8 mouse cellular contexts compared by ENCODE assay signal in genomic region chr19:34500763-34501162, GRCm38 (mm10). TPM values are rescaled to one million over a fixed set of nuclear protein-coding genes. Genes with fewer than 3 reads are reported as not detected.
DNase-seq lines count a peak whose midpoint lies in the region; ATAC-seq and TF ChIP-seq lines count a peak whose summit lies in the region.

No protein-coding gene starts in this region.

- no peak overlapping the region for H3K9ac ChIP-seq in midbrain, postnatal 0 days (replicated peaks; ENCODE audit: low read length, poor library complexity, severe bottlenecking)
- H3K9ac ChIP-seq in stomach, embryonic 14.5 days (replicated peaks; ENCODE audit: low read depth, low read length): no peak overlapping the region

- no peaks in the 10 kb centered on the region for H3K27me3 ChIP-seq in midbrain, postnatal 0 days (ENCODE audit: insufficient read depth, low read length)
- H3K27me3 ChIP-seq in stomach, embryonic 14.5 days (ENCODE audit: control insufficient read depth, insufficient read depth, low read length): no peaks in the 10 kb centered on the region

- 53% methylated on average over 4 of the region's 4 CpGs for WGBS in midbrain, postnatal 0 days
- 46% methylated on average over 4 of the region's 4 CpGs for WGBS in stomach, embryonic 14.5 days

- H3K4me3 ChIP-seq in midbrain, postnatal 0 days (ENCODE audit: low read depth, low read length): no peak overlapping the region
- H3K4me3 ChIP-seq in stomach, embryonic 14.5 days (ENCODE audit: low read depth, low read length): no peak overlapping the region

- intact Hi-C loops in left cerebral cortex, postnatal 4 days (cut with DNase I): no loop called here

- DNase-seq in urinary bladder, adult 18-20 months (ENCODE audit: low spot score in 2 of 2): peak; percentile 27 to 72
- no peak for DNase-seq in urinary bladder, postnatal 10 days (ENCODE audit: low spot score)
- peak; percentile 56 for DNase-seq in cerebellum, adult 9-10 months
- DNase-seq in gastrocnemius, adult 18-20 months (ENCODE audit: low spot score): peak; percentile 75
- peak; percentile 73 for DNase-seq in kidney, adult 11 months
- DNase-seq in left cerebral cortex, postnatal 4 days: peak; percentile 45
- DNase-seq in midbrain, postnatal 0 days (ENCODE audit: low spot score): peak; percentile 33

- H3K9me3 ChIP-seq in midbrain, postnatal 0 days (ENCODE audit: low read length): no peaks in the 10 kb centered on the region
- no peaks in the 10 kb centered on the region for H3K9me3 ChIP-seq in stomach, embryonic 14.5 days (ENCODE audit: control insufficient read depth, low read depth, low read length)

- no peak overlapping the region for H3K27ac ChIP-seq in midbrain, postnatal 0 days (ENCODE audit: low read depth, low read length)
- no peak overlapping the region for H3K27ac ChIP-seq in stomach, embryonic 14.5 days (ENCODE audit: low read length)

- TF ChIP-seq CTCF in midbrain, postnatal 0 days (IDR thresholded peaks at IDR 0.05): peak; percentile 63

- peak; percentile 66; the same call in 1 of the 2 replicates for ATAC-seq in midbrain, postnatal 0 days (ENCODE audit: low FRiP score)
- peak; percentile 63; the same call in 1 of the 2 replicates for ATAC-seq in stomach, embryonic 14.5 days (ENCODE audit: insufficient number of reproducible peaks, insufficient read depth, low FRiP score, low read depth)

- no peaks in the 10 kb centered on the region; the same call in 1 of the 2 replicates for H3K36me3 ChIP-seq in midbrain, postnatal 0 days (ENCODE audit: insufficient read depth, low read length)
- peaks cover 3% of the 10 kb centered on the region; the same call in 1 of the 2 replicates for H3K36me3 ChIP-seq in stomach, embryonic 14.5 days (ENCODE audit: control insufficient read depth, insufficient read depth, low read length)

- H3K4me1 ChIP-seq in midbrain, postnatal 0 days (ENCODE audit: insufficient read depth, low read length): no peaks in the 10 kb centered on the region
- H3K4me1 ChIP-seq in stomach, embryonic 14.5 days (ENCODE audit: control insufficient read depth, insufficient read depth, low read length): no peaks in the 10 kb centered on the region

- no peak overlapping the region for H3K4me2 ChIP-seq in midbrain, postnatal 0 days (ENCODE audit: low read depth, low read length, poor library complexity, severe bottlenecking)
- no peak overlapping the region for H3K4me2 ChIP-seq in stomach, embryonic 14.5 days (replicated peaks; ENCODE audit: low read depth, low read length)

RNA-seq across cellular contexts. Expression of gene Ch25h, which starts 25.8 kb away (rescaled TPM):
- not detected for total RNA-seq in gastrocnemius, adult 18-20 months (2021)
- 1 to 10 TPM in 1 of 2 experiments, under 1 TPM in 1; 0.92 to 1.0 TPM for total RNA-seq in left cerebral cortex, postnatal 4 days (2021)
- total RNA-seq in midbrain, postnatal 0 days (2014; rRNA removed): 0.60 and 0.61 TPM in 2 replicates
- 0.42 and 0.86 TPM in 2 replicates for polyA plus RNA-seq in midbrain, postnatal 0 days (2015; fragmentation: Nextera tagmentation; extraction: Ambion mirVana)
- polyA plus RNA-seq in stomach, embryonic 14.5 days (2014; fragmentation: Nextera tagmentation; extraction: Ambion mirVana): 1.7 and 2.8 TPM in 2 replicates

RNA-seq across cellular contexts. Expression of gene Lipa, which starts 26.5 kb away (rescaled TPM):
- 1 to 10 TPM; 4.6 to 5.3 TPM for total RNA-seq in gastrocnemius, adult 18-20 months (2021)
- total RNA-seq in left cerebral cortex, postnatal 4 days (2021): 10 to 100 TPM; 15.1 to 16.0 TPM
- total RNA-seq in midbrain, postnatal 0 days (2014; rRNA removed): 24.5 and 26.7 TPM in 2 replicates
- 19.0 and 19.3 TPM in 2 replicates for polyA plus RNA-seq in midbrain, postnatal 0 days (2015; fragmentation: Nextera tagmentation; extraction: Ambion mirVana)
- 35.3 and 36.4 TPM in 2 replicates for polyA plus RNA-seq in stomach, embryonic 14.5 days (2014; fragmentation: Nextera tagmentation; extraction: Ambion mirVana)

RNA-seq across cellular contexts. Expression of gene Ifit2, which starts 49.7 kb away (rescaled TPM):
- total RNA-seq in gastrocnemius, adult 18-20 months (2021): under 1 TPM; 0.62 to 0.85 TPM
- 1 to 10 TPM; 6.3 to 7.2 TPM for total RNA-seq in left cerebral cortex, postnatal 4 days (2021)
- 11.1 and 11.5 TPM in 2 replicates for total RNA-seq in midbrain, postnatal 0 days (2014; rRNA removed)
- 8.2 and 9.0 TPM in 2 replicates for polyA plus RNA-seq in midbrain, postnatal 0 days (2015; fragmentation: Nextera tagmentation; extraction: Ambion mirVana)
- 6.5 and 7.5 TPM in 2 replicates for polyA plus RNA-seq in stomach, embryonic 14.5 days (2014; fragmentation: Nextera tagmentation; extraction: Ambion mirVana)
